Mouse (Mus musculus) MEL (cell line): ENCODE data around the gene Laptm4a. TPM values are rescaled to one million over a fixed set of nuclear protein-coding genes. Genes with fewer than 3 reads are reported as not detected.

Experiments
- DNase-seq: peaks from one replicate; pipeline ENCODE4 v3.0.0; 2011; ENCODE audit warnings: low read depth, low spot score
- H3K27ac ChIP-seq: 2 replicates; pipeline ENCODE4 v1.5.1; 2012; ENCODE audit warnings: low read depth, mild to moderate bottlenecking, control low read depth, low read length, moderate library complexity; ENCODE audit not compliant: control insufficient read depth
- H3K27me3 ChIP-seq, 2 experiments: fragments of 150-350 bp in 1 of 2; sonication (generic) in 1 of 2; 2 replicates each; pipeline ENCODE4 v1.6.1; 2012; ENCODE audit warnings: low read length in 2 of 2, mild to moderate bottlenecking in 2 of 2, improper control_type of control experiment in 1 of 2, moderate library complexity in 1 of 2; ENCODE audit not compliant: insufficient read depth in 2 of 2, control insufficient read depth in 1 of 2
- H3K36me3 ChIP-seq, 2 experiments: 2 replicates each; pipeline ENCODE4 v1.6.1; 2012 to 2014; ENCODE audit warnings: low read length in 2 of 2, improper control_type of control experiment in 1 of 2, inconsistent platforms in 1 of 2, mild to moderate bottlenecking in 1 of 2; ENCODE audit not compliant: insufficient read depth in 2 of 2, control insufficient read depth in 1 of 2
- H3K4me1 ChIP-seq, 2 experiments: fragments of 150-350 bp in 1 of 2; sonication (generic) in 1 of 2; 2 replicates each; pipeline ENCODE4 v1.6.1; 2012; ENCODE audit warnings: low read length in 2 of 2, improper control_type of control experiment in 1 of 2, mild to moderate bottlenecking in 1 of 2; ENCODE audit not compliant: insufficient read depth in 2 of 2, control insufficient read depth in 1 of 2
- H3K4me3 ChIP-seq, 2 experiments: fragments of 150-350 bp in 1 of 2; sonication (generic) in 1 of 2; 2 replicates each; pipeline ENCODE4 v1.5.1; 2012; ENCODE audit warnings: low read depth in 2 of 2, low read length in 2 of 2, mild to moderate bottlenecking in 2 of 2, moderate library complexity in 2 of 2, control low read depth in 1 of 2, improper control_type of control experiment in 1 of 2; ENCODE audit not compliant: control insufficient read depth in 1 of 2, insufficient read depth in 1 of 2
- H3K79me2 ChIP-seq: 2 replicates; pipeline ENCODE4 v1.6.1; 2012; ENCODE audit warnings: mild to moderate bottlenecking, low read length, moderate library complexity; ENCODE audit not compliant: control insufficient read depth, poor library complexity, insufficient read depth
- H3K9ac ChIP-seq: 2 replicates; pipeline ENCODE4 v1.6.1; 2012; ENCODE audit warnings: low read depth, mild to moderate bottlenecking, control low read depth, low read length, moderate library complexity; ENCODE audit not compliant: control insufficient read depth, poor library complexity, severe bottlenecking
- H3K9me3 ChIP-seq: fragments of 150-350 bp; sonication (generic); replicated peaks from 2 replicates; pipeline ENCODE4 v1.6.1; 2012; ENCODE audit warnings: mild to moderate bottlenecking, low read length, improper control_type of control experiment, moderate library complexity; ENCODE audit not compliant: insufficient read depth
- BHLHE40 ChIP-seq: IDR thresholded peaks from 2 replicates; pipeline ENCODE4 v1.6.1; 2012; ENCODE audit warnings: low read depth, mild to moderate bottlenecking, inconsistent platforms, low read length, improper control_type of control experiment, borderline replicate concordance
- CHD1 ChIP-seq: IDR thresholded peaks from 2 replicates; pipeline ENCODE4 v1.6.1; 2012; ENCODE audit warnings: low read depth, mild to moderate bottlenecking, inconsistent platforms, low read length, improper control_type of control experiment
- CHD2 ChIP-seq: IDR thresholded peaks from 2 replicates; pipeline ENCODE4 v1.6.1; 2011; ENCODE audit warnings: low read length, improper control_type of control experiment
- CTCF ChIP-seq, 3 experiments: IDR thresholded peaks in 2 of 3; conservative IDR thresholded peaks in 1 of 3; 2 replicates each; pipeline ENCODE4 v1.5.1; 2011 to 2012; ENCODE audit warnings: low read length in 3 of 3, low read depth in 2 of 3, mild to moderate bottlenecking in 2 of 3, improper control_type of control experiment in 1 of 3, inconsistent platforms in 1 of 3, mixed read lengths in 1 of 3, moderate library complexity in 1 of 3; ENCODE audit not compliant: control insufficient read depth in 1 of 3, insufficient read depth in 1 of 3, poor library complexity in 1 of 3, severe bottlenecking in 1 of 3
- E2F4 ChIP-seq: IDR thresholded peaks from 2 replicates; pipeline ENCODE4 v1.6.1; 2011; ENCODE audit warnings: low read depth, low read length, improper control_type of control experiment, borderline replicate concordance
- EP300 ChIP-seq, 2 experiments: IDR thresholded peaks; 2 replicates each; pipeline ENCODE4 v1.6.1; 2011; ENCODE audit warnings: improper control_type of control experiment in 2 of 2, low read length in 2 of 2, low read depth in 1 of 2, mild to moderate bottlenecking in 1 of 2
- GABPA ChIP-seq: IDR thresholded peaks from 2 replicates; pipeline ENCODE4 v1.6.1; 2012; ENCODE audit warnings: low read depth, mild to moderate bottlenecking, inconsistent platforms, low read length, improper control_type of control experiment, moderate library complexity
- GATA1 ChIP-seq: IDR thresholded peaks from 2 replicates; pipeline ENCODE4 v1.6.1; 2011; ENCODE audit warnings: low read depth, low read length, improper control_type of control experiment
- HCFC1 ChIP-seq: IDR thresholded peaks from 2 replicates; pipeline ENCODE4 v1.6.1; 2012; ENCODE audit warnings: low read depth, mild to moderate bottlenecking, inconsistent platforms, low read length, improper control_type of control experiment, moderate library complexity
- JUND ChIP-seq: IDR thresholded peaks from 2 replicates; pipeline ENCODE4 v1.6.1; 2011; ENCODE audit warnings: low read depth, mild to moderate bottlenecking, improper control_type of control experiment, low read length
- KAT2A ChIP-seq: conservative IDR thresholded peaks from 2 replicates; pipeline ENCODE4 v1.6.1; 2012; ENCODE audit warnings: low read depth, low read length, improper control_type of control experiment, inconsistent platforms
- MAFK ChIP-seq: IDR thresholded peaks from 2 replicates; pipeline ENCODE4 v1.6.1; 2011; ENCODE audit warnings: low read depth, mild to moderate bottlenecking, low read length, improper control_type of control experiment, borderline replicate concordance
- MAX ChIP-seq: IDR thresholded peaks from 2 replicates; pipeline ENCODE4 v1.6.1; 2011; ENCODE audit warnings: low read length, improper control_type of control experiment
- MAZ ChIP-seq: IDR thresholded peaks from 2 replicates; pipeline ENCODE4 v1.6.1; 2012; ENCODE audit warnings: low read depth, mild to moderate bottlenecking, inconsistent platforms, low read length, improper control_type of control experiment
- MEF2A ChIP-seq: IDR thresholded peaks from 2 replicates; pipeline ENCODE4 v1.6.1; 2014; ENCODE audit warnings: low read depth, mild to moderate bottlenecking, inconsistent platforms, low read length, improper control_type of control experiment; ENCODE audit not compliant: poor library complexity, insufficient replicate concordance, severe bottlenecking; ENCODE audit errors: extremely low read depth
- MXI1 ChIP-seq: IDR thresholded peaks from 2 replicates; pipeline ENCODE4 v1.6.1; 2011; ENCODE audit warnings: mild to moderate bottlenecking, low read depth, low read length, improper control_type of control experiment
- MYB ChIP-seq: IDR thresholded peaks from 2 replicates; pipeline ENCODE4 v1.6.1; 2011; ENCODE audit warnings: mild to moderate bottlenecking, low read depth, low read length, improper control_type of control experiment
- MYC ChIP-seq: IDR thresholded peaks from 2 replicates; pipeline ENCODE4 v1.6.1; 2011; ENCODE audit warnings: low read depth, mild to moderate bottlenecking, low read length, improper control_type of control experiment, moderate library complexity
- NELFE ChIP-seq: IDR thresholded peaks from 2 replicates; pipeline ENCODE4 v1.6.1; 2011; ENCODE audit warnings: low read depth, low read length, improper control_type of control experiment
- NRF1 ChIP-seq: IDR thresholded peaks from 2 replicates; pipeline ENCODE4 v1.6.1; 2014; ENCODE audit warnings: low read depth, mild to moderate bottlenecking, inconsistent platforms, low read length, improper control_type of control experiment, moderate library complexity; ENCODE audit not compliant: poor library complexity, insufficient read depth, severe bottlenecking
- POLR2A ChIP-seq, 2 experiments: IDR thresholded peaks; 2 replicates each; pipeline ENCODE4 v1.6.1; 2011 to 2012; ENCODE audit warnings: low read length in 2 of 2, mild to moderate bottlenecking in 2 of 2, control low read depth in 1 of 2, improper control_type of control experiment in 1 of 2, low read depth in 1 of 2, moderate library complexity in 1 of 2; ENCODE audit not compliant: control insufficient read depth in 1 of 2, insufficient read depth in 1 of 2, poor library complexity in 1 of 2
- POLR2AphosphoS2 ChIP-seq: IDR thresholded peaks from 2 replicates; pipeline ENCODE4 v1.6.1; 2011; ENCODE audit warnings: low read length, improper control_type of control experiment
- POLR2AphosphoS5 ChIP-seq: IDR thresholded peaks from 2 replicates; pipeline ENCODE4 v1.6.1; 2012; ENCODE audit warnings: low read depth, borderline replicate concordance, mild to moderate bottlenecking, inconsistent platforms, low read length, moderate library complexity, mixed read lengths
- RAD21 ChIP-seq: IDR thresholded peaks from 2 replicates; pipeline ENCODE4 v1.6.1; 2011; ENCODE audit warnings: mild to moderate bottlenecking, low read depth, low read length, improper control_type of control experiment
- RCOR1 ChIP-seq: IDR thresholded peaks from 2 replicates; pipeline ENCODE4 v1.6.1; 2012; ENCODE audit warnings: low read depth, mild to moderate bottlenecking, inconsistent platforms, low read length, improper control_type of control experiment
- SIN3A ChIP-seq: IDR thresholded peaks from 2 replicates; pipeline ENCODE4 v1.6.1; 2012; ENCODE audit warnings: low read length, improper control_type of control experiment, inconsistent platforms
- SMC3 ChIP-seq: IDR thresholded peaks from 2 replicates; pipeline ENCODE4 v1.6.1; 2011; ENCODE audit warnings: low read depth, low read length, improper control_type of control experiment
- TAL1 ChIP-seq: IDR thresholded peaks from 2 replicates; pipeline ENCODE4 v1.6.1; 2012; ENCODE audit warnings: mild to moderate bottlenecking, inconsistent platforms, low read length, moderate library complexity, mixed read lengths
- TBP ChIP-seq: IDR thresholded peaks from 2 replicates; pipeline ENCODE4 v1.8.0; 2011; ENCODE audit warnings: low read depth, low read length, improper control_type of control experiment
- TCF12 ChIP-seq: IDR thresholded peaks from 2 replicates; pipeline ENCODE4 v1.6.1; 2014; ENCODE audit warnings: low read depth, mild to moderate bottlenecking, inconsistent platforms, low read length, improper control_type of control experiment, moderate library complexity
- UBTF ChIP-seq: IDR thresholded peaks from 2 replicates; pipeline ENCODE4 v1.6.1; 2012; ENCODE audit warnings: low read depth, mild to moderate bottlenecking, inconsistent platforms, low read length, improper control_type of control experiment, moderate library complexity, borderline replicate concordance; ENCODE audit not compliant: insufficient read depth
- USF1 ChIP-seq: IDR thresholded peaks from 2 replicates; pipeline ENCODE4 v1.6.1; 2014; ENCODE audit warnings: low read depth, mild to moderate bottlenecking, inconsistent platforms, low read length, improper control_type of control experiment, moderate library complexity
- USF2 ChIP-seq, 2 experiments: IDR thresholded peaks; 2 replicates each; pipeline ENCODE4 v1.6.1; 2011 to 2012; ENCODE audit warnings: improper control_type of control experiment in 2 of 2, low read length in 2 of 2, borderline replicate concordance in 1 of 2, inconsistent platforms in 1 of 2, low read depth in 1 of 2, mild to moderate bottlenecking in 1 of 2; ENCODE audit not compliant: insufficient read depth in 1 of 2
- ZC3H11A ChIP-seq: IDR thresholded peaks from 2 replicates; pipeline ENCODE4 v1.6.1; 2012; ENCODE audit warnings: low read depth, mild to moderate bottlenecking, inconsistent platforms, low read length, improper control_type of control experiment
- ZKSCAN1 ChIP-seq: IDR thresholded peaks from 2 replicates; pipeline ENCODE4 v1.6.1; 2012; ENCODE audit warnings: low read depth, mild to moderate bottlenecking, inconsistent platforms, low read length, improper control_type of control experiment, moderate library complexity
- ZMIZ1 ChIP-seq: IDR thresholded peaks from 2 replicates; pipeline ENCODE4 v1.6.1; 2012; ENCODE audit warnings: low read depth, mild to moderate bottlenecking, inconsistent platforms, low read length, improper control_type of control experiment, moderate library complexity
- ZNF384 ChIP-seq: IDR thresholded peaks from 2 replicates; pipeline ENCODE4 v1.6.1; 2012; ENCODE audit warnings: low read depth, mild to moderate bottlenecking, inconsistent platforms, low read length, improper control_type of control experiment
- polyA plus RNA-seq, 2 experiments: library from polyadenylated mRNA; stranded (reverse) in 1 of 2; unstranded in 1 of 2; fragments of >175 nt in 1 of 2; fragments of >200 nt in 1 of 2; gene quantifications; 2 replicates each; pipeline versions ENCODE4 v1.2.1 to v1.2.4; 2012; ENCODE audit warnings: low replicate concordance in 2 of 2, low read depth in 1 of 2; ENCODE audit not compliant: insufficient read length in 2 of 2, insufficient read depth in 1 of 2, missing spikeins in 1 of 2
- total RNA-seq: library from RNA; depleted of rRNA; stranded (reverse); fragments of 300-350 nt; gene quantifications from 2 replicates; pipeline ENCODE4 v1.2.3, GENCODE M21; 2012

Laptm4a gene
- total and polyA plus RNA-seq, 3 experiments: 49.0 to 49.7 TPM; not detected in 1

- H3K36me3 ChIP-seq: peaks cover 4 to 37% of the 10 kb centered on the region in 2 experiments
- H3K4me3 ChIP-seq: peak overlapping the region; percentile 38 to 98
- H3K4me1 ChIP-seq: peaks cover 0 to 11% of the 10 kb centered on the region in 2 experiments; a peak in 3 of 4 replicates
- peak overlapping the region; percentile 97 for H3K27ac ChIP-seq
- DNase-seq: peak; percentile 96
- H3K27me3 ChIP-seq: no peaks in the 10 kb centered on the region
- peaks cover 50% of the 10 kb centered on the region for H3K79me2 ChIP-seq
- H3K9ac ChIP-seq: peak overlapping the region; percentile 56
- no peaks in the 10 kb centered on the region for H3K9me3 ChIP-seq
- TF ChIP-seq ZNF384 (no peak), MAZ (peak; percentile 75; the same call in 1 of the 2 replicates), BHLHE40 (peak; percentile 60; the same call in 1 of the 2 replicates), KAT2A (no peak), GABPA (no peak), RAD21 (no peak), UBTF (no peak), SIN3A (0 out of 2 replicates have a peak, but pooled peaks have one; percentile 88), POLR2A (IDR thresholded peaks at IDR 0.05; ENCODE audit: control insufficient read depth in 1 of 2, insufficient read depth in 1 of 2, low read depth in 1 of 2, low read length in 2 of 2, poor library complexity in 1 of 2) (peak in 1 of 2 experiments; percentile 38; a peak in 1 of 4 replicates), HCFC1 (peak; percentile 18; the same call in 1 of the 2 replicates), USF2 (IDR thresholded peaks at IDR 0.05; ENCODE audit: borderline replicate concordance in 1 of 2, insufficient read depth in 1 of 2, low read depth in 1 of 2, low read length in 2 of 2) (no peak), USF1 (no peak), MYC (peak; percentile 75), EP300 (IDR thresholded peaks at IDR 0.05; ENCODE audit: low read depth in 1 of 2, low read length in 2 of 2) (peak; percentile 94), CHD2 (peak; percentile 59; the same call in 1 of the 2 replicates), MAFK (peak; percentile 41; the same call in 1 of the 2 replicates), CHD1 (no peak; the same call in 1 of the 2 replicates), ZC3H11A (no peak), JUND (no peak), RCOR1 (peak; percentile 79), POLR2AphosphoS5 (no peak), CTCF (IDR thresholded peaks at IDR 0.05 in 2 of 3, conservative IDR thresholded peaks at IDR 0.05 in 1 of 3; ENCODE audit: control insufficient read depth in 1 of 3, insufficient read depth in 1 of 3, low read depth in 2 of 3, low read length in 3 of 3, poor library complexity in 1 of 3, severe bottlenecking in 1 of 3) (no peak), TCF12 (peak; percentile 98), SMC3 (0 out of 2 replicates have a peak, but pooled peaks have one; percentile 7), TBP (0 out of 2 replicates have a peak, but pooled peaks have one; percentile 25), NRF1 (0 out of 2 replicates have a peak, but pooled peaks have one; percentile 21), GATA1 (peak; percentile 93), ZMIZ1 (0 out of 2 replicates have a peak, but pooled peaks have one; percentile 44), NELFE (no peak), MYB (no peak), MEF2A (no peak), POLR2AphosphoS2 (no peak), E2F4 (no peak), ZKSCAN1 (no peak), MAX (no peak; the same call in none of the 2 replicates), MXI1 (peak; percentile 41; the same call in 1 of the 2 replicates), TAL1 (peak; percentile 99)
These were observed 1.6 kb downstream of the Laptm4a start for GRCm38 (mm10) chr12:8923125-8923410.
